Mouse (Mus musculus): ENCODE measurements around the gene Cherp. TPM values are rescaled to one million over a fixed set of nuclear protein-coding genes. Genes with fewer than 3 reads are reported as not detected.

Gene Cherp
- polyA plus RNA-seq, 2 experiments: 19.9 to 25.4 TPM

- no peak overlapping the region for H3K9ac ChIP-seq (replicated peaks)
- no peaks in the 10 kb centered on the region for H3K9me3 ChIP-seq (ENCODE audit: control insufficient read depth, low read length)
- no peak for DNase-seq (ENCODE audit: low read depth in 3 of 3, low spot score in 3 of 3)
- ATAC-seq (ENCODE audit: insufficient read depth): no peak
- no peak overlapping the region for H3K4me2 ChIP-seq (ENCODE audit: low read depth)
- H3K27ac ChIP-seq: no peak overlapping the region
- TF ChIP-seq EP300 (IDR thresholded peaks at IDR 0.05; ENCODE audit: low read depth) (no peak), CTCF (IDR thresholded peaks at IDR 0.05; ENCODE audit: low read depth) (no peak)
- no peaks in the 10 kb centered on the region for H3K36me3 ChIP-seq (replicated peaks; ENCODE audit: control insufficient read depth, insufficient read depth, low read depth)
- H3K4me3 ChIP-seq (ENCODE audit: insufficient read depth in 1 of 2, low read depth in 2 of 2, low read length in 2 of 2): no peak overlapping the region
- no peaks in the 10 kb centered on the region for H3K4me1 ChIP-seq (replicated peaks; ENCODE audit: control insufficient read depth in 2 of 2, insufficient read depth in 2 of 2, low read length in 1 of 2)
- no peaks in the 10 kb centered on the region for H3K27me3 ChIP-seq (ENCODE audit: control insufficient read depth, insufficient read depth, low read length)
- WGBS (ENCODE audit: insufficient replicate concordance): 31% methylated on average over 2 of the region's 2 CpGs
These were observed 40.1 kb downstream of the Cherp start for GRCm38 (mm10) chr8:72434952-72435351.

- WGBS (ENCODE audit: insufficient replicate concordance): 36% methylated on average over 13 of the region's 13 CpGs
- no peaks in the 10 kb centered on the region for H3K27me3 ChIP-seq (ENCODE audit: control insufficient read depth, insufficient read depth, low read length)
- H3K36me3 ChIP-seq (replicated peaks; ENCODE audit: control insufficient read depth, insufficient read depth, low read depth): no peaks in the 10 kb centered on the region
- no peaks in the 10 kb centered on the region for H3K9me3 ChIP-seq (ENCODE audit: control insufficient read depth, low read length)
- no peak overlapping the region for H3K4me2 ChIP-seq (ENCODE audit: low read depth)
- no peak for TF ChIP-seq EP300 (IDR thresholded peaks at IDR 0.05; ENCODE audit: low read depth)
- peak; percentile 93 for TF ChIP-seq CTCF (IDR thresholded peaks at IDR 0.05; ENCODE audit: low read depth)
- H3K4me1 ChIP-seq (replicated peaks; ENCODE audit: control insufficient read depth in 2 of 2, insufficient read depth in 2 of 2, low read length in 1 of 2): no peaks in the 10 kb centered on the region
- H3K9ac ChIP-seq (replicated peaks): no peak overlapping the region
- no peak overlapping the region for H3K4me3 ChIP-seq (ENCODE audit: insufficient read depth in 1 of 2, low read depth in 2 of 2, low read length in 2 of 2)
- H3K27ac ChIP-seq: no peak overlapping the region
- DNase-seq (ENCODE audit: low read depth in 3 of 3, low spot score in 3 of 3) (no peak), ATAC-seq (ENCODE audit: insufficient read depth) (no peak)
These were observed 45.4 kb downstream of the Cherp start for GRCm38 (mm10) chr8:72429676-72430075.

GRCm38 (mm10) chr8:72422926-72423325, 52.1 kb downstream of the Cherp start:
- no peak overlapping the region for H3K9ac ChIP-seq (replicated peaks)
- H3K4me2 ChIP-seq (ENCODE audit: low read depth): no peak overlapping the region
- DNase-seq (ENCODE audit: low read depth in 3 of 3, low spot score in 3 of 3) (no peak), ATAC-seq (ENCODE audit: insufficient read depth) (no peak)
- no peaks in the 10 kb centered on the region for H3K36me3 ChIP-seq (replicated peaks; ENCODE audit: control insufficient read depth, insufficient read depth, low read depth)
- peak; percentile 63 for TF ChIP-seq CTCF (IDR thresholded peaks at IDR 0.05; ENCODE audit: low read depth)
- no peak for TF ChIP-seq EP300 (IDR thresholded peaks at IDR 0.05; ENCODE audit: low read depth)
- no peaks in the 10 kb centered on the region for H3K9me3 ChIP-seq (ENCODE audit: control insufficient read depth, low read length)
- peaks cover 14 to 25% of the 10 kb centered on the region in 2 experiments for H3K4me1 ChIP-seq (replicated peaks; ENCODE audit: control insufficient read depth in 2 of 2, insufficient read depth in 2 of 2, low read length in 1 of 2)
- no peak overlapping the region for H3K27ac ChIP-seq
- no peaks in the 10 kb centered on the region for H3K27me3 ChIP-seq (ENCODE audit: control insufficient read depth, insufficient read depth, low read length)
- H3K4me3 ChIP-seq (ENCODE audit: insufficient read depth in 1 of 2, low read depth in 2 of 2, low read length in 2 of 2): no peak overlapping the region
- 67% methylated on average over 1 of the region's 1 CpGs for WGBS (ENCODE audit: insufficient replicate concordance)

GRCm38 (mm10) chr8:72421362-72422335, 53.4 kb downstream of the Cherp start, which contains the start of gene Eps15l1:
Eps15l1 (minus strand) TSS chr8:72421460.
- H3K27ac ChIP-seq: peak within 1 kb of the TSS; percentile 67
- peak within 1 kb of the TSS; percentile 63 for H3K9ac ChIP-seq (replicated peaks)
- DNase-seq (ENCODE audit: low read depth in 3 of 3, low spot score in 3 of 3): peak; percentile 99
- no peaks in the 10 kb centered on the region for H3K36me3 ChIP-seq (replicated peaks; ENCODE audit: control insufficient read depth, insufficient read depth, low read depth)
- peak; percentile 95 for ATAC-seq (ENCODE audit: insufficient read depth)
- H3K4me3 ChIP-seq (ENCODE audit: insufficient read depth in 1 of 2, low read depth in 2 of 2, low read length in 2 of 2): peak within 1 kb of the TSS; percentile 62 to 81
- no peaks in the 10 kb centered on the region for H3K9me3 ChIP-seq (ENCODE audit: control insufficient read depth, low read length)
- H3K27me3 ChIP-seq (ENCODE audit: control insufficient read depth, insufficient read depth, low read length): no peaks in the 10 kb centered on the region
- TF ChIP-seq EP300 (IDR thresholded peaks at IDR 0.05; ENCODE audit: low read depth): no peak
- TF ChIP-seq CTCF (IDR thresholded peaks at IDR 0.05; ENCODE audit: low read depth): 0 out of 2 replicates have a peak, but pooled peaks have one; percentile 2
- 1% methylated on average over 48 of the region's 48 CpGs for WGBS (ENCODE audit: insufficient replicate concordance)
- H3K4me1 ChIP-seq (replicated peaks; ENCODE audit: control insufficient read depth in 2 of 2, insufficient read depth in 2 of 2, low read length in 1 of 2): peaks cover 21 to 38% of the 10 kb centered on the region in 2 experiments
- H3K4me2 ChIP-seq (ENCODE audit: low read depth): peak within 1 kb of the TSS; percentile 89
